Mouse (Mus musculus): ENCODE measurements around the gene Cdc6.

GRCm38 (mm10) chr11:98947969-98948569 is 40.5 kb downstream of the Cdc6 start:
- TF ChIP-seq POLR2A (IDR thresholded peaks at IDR 0.05; ENCODE audit: control insufficient read depth, low read depth, low read length) (no peak), CTCF (IDR thresholded peaks at IDR 0.05; ENCODE audit: control insufficient read depth, insufficient read depth, insufficient replicate concordance, low read depth, low read length) (no peak)

Measured in testis, adult 2 months (tissue).